Mouse (Mus musculus) G1E (cell line): Measurements from ENCODE around the gene Pus10. TPM values are rescaled to one million over a fixed set of nuclear protein-coding genes. Genes with fewer than 3 reads are reported as not detected.
A peak's percentile ranks its signal among the peaks of the same experiment; 100 is the strongest.

ENCODE experiments used
- ATAC-seq: 2 replicates; pipeline ENCODE4 v1.8.0; 2016; ENCODE audit warnings: mild to moderate bottlenecking; ENCODE audit not compliant: insufficient number of reproducible peaks, poor library complexity, low FRiP score, severe bottlenecking; ENCODE audit errors: extremely low read depth
- DNase-seq: peaks from one replicate; pipeline ENCODE4 v3.0.0; 2012; ENCODE audit warnings: low spot score
- H3K27me3 ChIP-seq: 2 replicates; pipeline ENCODE4 v1.6.1; 2012; ENCODE audit warnings: mild to moderate bottlenecking, low read length, inconsistent platforms; ENCODE audit not compliant: insufficient read depth
- H3K36me3 ChIP-seq: replicated peaks from 2 replicates; pipeline ENCODE3; 2012; ENCODE audit warnings: mild to moderate bottlenecking, inconsistent platforms
- H3K4me1 ChIP-seq: 2 replicates; pipeline ENCODE4 v1.6.1; 2012; ENCODE audit warnings: low read depth, low read length, inconsistent platforms, mixed read lengths; ENCODE audit not compliant: insufficient read depth
- H3K4me3 ChIP-seq: 2 replicates; pipeline ENCODE4 v1.5.1; 2012; ENCODE audit warnings: low read depth, mild to moderate bottlenecking, inconsistent platforms, low read length, moderate library complexity, mixed read lengths
- H3K9me3 ChIP-seq: replicated peaks from 2 replicates; pipeline ENCODE4 v1.6.1; 2012; ENCODE audit warnings: inconsistent platforms
- CTCF ChIP-seq: IDR thresholded peaks from 2 replicates; pipeline ENCODE4 v1.5.1; 2012; ENCODE audit warnings: low read depth, low read length, inconsistent platforms, mixed read lengths
- GATA1 ChIP-seq: IDR thresholded peaks from 2 replicates; pipeline ENCODE4 v1.6.1; 2012; ENCODE audit warnings: borderline replicate concordance, low read length, inconsistent platforms, mixed read lengths
- GATA2 ChIP-seq: IDR thresholded peaks from 2 replicates; pipeline ENCODE4 v1.6.1; 2012; ENCODE audit warnings: low read depth, low read length, inconsistent platforms, borderline replicate concordance
- POLR2AphosphoS5 ChIP-seq: IDR thresholded peaks from 2 replicates; pipeline ENCODE4 v1.6.1; 2012; ENCODE audit warnings: low read depth, low read length, inconsistent platforms; ENCODE audit not compliant: insufficient replicate concordance
- TAL1 ChIP-seq: conservative IDR thresholded peaks from 2 replicates; pipeline ENCODE4 v1.6.1; 2012; ENCODE audit warnings: low read depth, low read length, inconsistent platforms, mixed read lengths
- polyA plus RNA-seq: library from polyadenylated mRNA; stranded (reverse); fragments of >175 nt; gene quantifications from 2 replicates; pipeline ENCODE4 v1.2.3, GENCODE M21; 2012
- total RNA-seq, 2 experiments: library from RNA; stranded (forward) in 1 of 2; stranded (reverse) in 1 of 2; fragments of 200-1000 nt in 1 of 2; fragments of >200 nt in 1 of 2; fragmentation: Nextera tagmentation in 1 of 2; gene quantifications; 2 replicates each; pipeline ENCODE4 v1.2.3; 2014 to 2017

Gene Pus10
- total and polyA plus RNA-seq, 3 experiments, result 7.0 to 50.9 (median 50.6) TPM

DNA sequence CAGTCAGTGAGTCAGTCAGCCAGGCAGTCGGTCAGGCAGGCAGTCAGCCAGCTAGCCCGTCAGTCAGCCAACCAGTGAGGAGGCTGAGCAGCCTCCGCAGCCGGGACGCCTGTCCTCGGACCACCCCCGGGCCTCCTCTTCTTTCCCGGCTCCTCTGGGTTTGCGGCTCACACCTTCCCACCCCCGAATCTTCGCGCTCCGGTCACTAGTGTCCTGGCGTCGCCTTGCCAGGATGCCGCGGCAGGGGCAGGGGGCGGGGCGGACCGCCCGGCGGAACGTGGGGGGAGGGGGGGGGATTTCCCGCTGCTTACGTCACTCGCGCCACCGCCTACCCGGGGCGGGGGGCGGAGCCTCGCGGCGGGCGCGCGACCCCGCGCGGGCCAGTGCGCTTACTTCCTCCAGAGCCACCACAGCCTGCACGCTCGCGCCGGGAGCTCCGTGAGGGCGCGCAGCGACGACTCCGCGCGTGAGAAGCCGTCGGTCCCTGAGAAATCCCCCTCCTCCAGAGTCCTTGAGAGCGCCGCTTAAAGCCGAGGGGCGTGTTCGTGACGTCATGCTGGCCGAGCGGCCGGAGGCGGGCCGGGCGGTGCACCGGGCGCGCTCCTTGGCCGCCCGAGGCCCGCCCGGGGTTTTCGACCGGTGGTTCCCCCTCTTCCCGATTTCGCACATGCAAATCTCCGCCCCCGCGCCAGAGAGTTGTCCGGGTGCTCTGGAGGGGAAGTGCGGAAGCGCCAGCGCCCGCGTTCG, 105.5 kb downstream of the Pus10 start, which contains the start of gene Rel:
Gene Rel, minus strand, starts transcription at position 211 of the 747 bp plus-strand sequence.
- peak; percentile 50 for ATAC-seq
- peaks cover 20% of the 10 kb centered on the region for H3K4me1 ChIP-seq
- no peak for TF ChIP-seq POLR2AphosphoS5
- no peak for TF ChIP-seq GATA1
- no peak for TF ChIP-seq CTCF
- no peak for TF ChIP-seq GATA2
- TF ChIP-seq TAL1, result no peak
- H3K9me3 ChIP-seq, result peaks cover 4% of the 10 kb centered on the region
- peak; percentile 74 for DNase-seq
- no peaks in the 10 kb centered on the region for H3K36me3 ChIP-seq
- H3K27me3 ChIP-seq, result peaks cover 6% of the 10 kb centered on the region; the same call in 1 of the 2 replicates
- H3K4me3 ChIP-seq, result peak within 1 kb of the TSS; percentile 88

DNA sequence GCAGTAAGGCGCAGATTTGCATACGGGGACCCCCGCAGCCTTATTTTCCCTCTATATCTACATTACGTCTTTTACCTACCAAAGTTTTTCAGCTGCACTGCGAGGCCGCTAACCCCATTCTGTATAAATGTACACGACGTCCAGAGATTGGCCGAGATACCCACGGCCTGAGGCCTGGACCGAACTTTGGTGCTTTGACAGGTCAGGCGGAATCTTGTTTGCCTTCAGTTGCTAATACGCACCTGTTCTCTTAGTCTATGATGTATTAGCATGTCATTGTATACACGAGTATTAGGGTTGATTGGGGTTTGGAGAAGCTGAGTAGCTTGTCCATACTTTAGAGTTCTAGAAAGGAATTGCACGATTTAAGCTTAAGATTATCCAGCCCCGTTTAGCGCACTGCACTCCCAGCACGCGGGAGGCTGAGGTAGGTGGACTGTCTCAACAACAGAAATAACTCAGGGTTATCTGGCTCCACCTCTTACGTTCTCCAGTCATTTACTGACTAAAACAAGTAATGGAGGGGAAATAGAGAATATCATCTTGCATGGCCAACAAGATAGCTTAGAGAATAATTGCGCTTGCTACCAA, 106.1 kb downstream of the Pus10 start:
- TF ChIP-seq GATA2 (no peak), CTCF (no peak), TAL1 (no peak), GATA1 (no peak), POLR2AphosphoS5 (no peak)
- Histone ChIP-seq H3K4me1 (peaks cover 20% of the 10 kb centered on the region), H3K36me3 (no peaks in the 10 kb centered on the region), H3K27me3 (peaks cover 6% of the 10 kb centered on the region; the same call in 1 of the 2 replicates), H3K4me3 (peak overlapping the region; percentile 88), H3K9me3 (peaks cover 4% of the 10 kb centered on the region)
- DNase-seq (no peak), ATAC-seq (no peak)

DNA sequence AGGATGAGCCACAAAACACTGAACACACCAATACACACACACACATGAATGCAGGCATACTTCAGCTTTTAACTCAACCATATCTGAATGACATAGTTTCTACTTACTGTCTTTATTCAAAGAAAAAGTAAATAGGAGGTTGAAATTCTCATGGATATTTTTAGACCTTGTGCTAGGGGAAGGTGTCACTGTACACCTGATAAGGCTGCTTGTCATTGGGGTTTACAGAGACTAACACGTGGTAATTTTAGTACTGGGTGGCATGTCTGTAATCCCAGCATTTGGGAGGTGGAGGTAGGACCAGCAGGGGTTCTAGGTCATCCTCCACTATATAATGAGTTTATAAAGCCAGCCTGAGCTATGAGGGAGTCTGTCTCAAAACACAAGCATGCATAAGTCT, 107.0 kb downstream of the Pus10 start:
- Histone ChIP-seq H3K27me3 (peaks cover 8% of the 10 kb centered on the region; the same call in 1 of the 2 replicates), H3K4me1 (peaks cover 20% of the 10 kb centered on the region), H3K4me3 (no peak overlapping the region), H3K9me3 (peaks cover 4% of the 10 kb centered on the region), H3K36me3 (no peaks in the 10 kb centered on the region)
- DNase-seq (no peak), ATAC-seq (no peak)
- TF ChIP-seq POLR2AphosphoS5, result no peak

DNA sequence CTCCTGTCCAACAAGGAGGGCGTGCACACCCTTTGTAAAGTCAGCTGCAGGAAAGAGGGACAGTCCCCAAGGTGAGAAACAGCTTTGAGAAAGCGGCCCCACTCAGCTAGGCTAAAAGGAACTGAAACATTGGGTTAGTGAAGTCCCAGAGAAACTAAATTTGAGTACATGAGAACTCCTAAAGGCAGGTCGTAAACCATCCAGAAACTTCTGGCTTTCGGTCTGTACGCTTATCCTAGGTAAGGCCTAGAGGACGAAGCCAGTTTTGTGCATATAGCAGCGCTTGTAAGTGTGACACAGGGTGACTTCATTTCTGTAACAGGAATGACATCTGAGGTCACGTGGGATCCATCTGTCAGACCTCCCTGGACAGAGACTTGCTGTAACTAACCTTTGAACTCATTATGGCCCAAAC, 113.3 kb downstream of the Pus10 start:
- DNase-seq (no peak), ATAC-seq (no peak)
- no peak overlapping the region for H3K4me3 ChIP-seq

DNA sequence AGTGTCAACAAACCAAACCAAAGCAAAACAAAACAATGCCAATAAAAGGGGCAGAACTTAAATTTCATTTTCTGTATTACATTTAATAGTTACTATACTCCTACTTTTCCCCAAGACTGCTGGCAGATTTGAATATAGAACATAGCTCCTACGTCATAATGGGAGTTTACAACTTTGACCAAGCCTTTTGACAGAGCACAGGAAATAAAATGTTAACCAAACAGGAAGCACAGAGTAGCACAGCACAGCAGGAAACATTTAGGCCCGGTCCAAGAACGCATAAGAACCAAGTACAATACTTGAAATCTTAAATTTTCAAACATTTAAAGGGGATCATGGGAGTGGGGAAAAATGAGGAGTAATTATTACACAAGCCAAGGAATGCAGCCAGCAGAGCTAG, 116.6 kb downstream of the Pus10 start:
- DNase-seq, result no peak
- TF ChIP-seq CTCF, result no peak
- no peak for TF ChIP-seq TAL1
- no peak for TF ChIP-seq GATA2
- no peak for TF ChIP-seq POLR2AphosphoS5
- TF ChIP-seq GATA1, result no peak
- Histone ChIP-seq H3K4me3 (no peak overlapping the region), H3K9me3 (no peaks in the 10 kb centered on the region), H3K27me3 (peaks cover 14% of the 10 kb centered on the region), H3K36me3 (no peaks in the 10 kb centered on the region), H3K4me1 (no peaks in the 10 kb centered on the region)
- no peak for ATAC-seq

More for the DNA sequence above, 113.3 kb downstream of the Pus10 start:
- H3K9me3 ChIP-seq, result no peaks in the 10 kb centered on the region
- TF ChIP-seq POLR2AphosphoS5 (no peak), GATA2 (no peak), GATA1 (no peak), CTCF (no peak), TAL1 (no peak)
- H3K36me3 ChIP-seq, result no peaks in the 10 kb centered on the region
- peaks cover 12% of the 10 kb centered on the region for H3K27me3 ChIP-seq
- no peaks in the 10 kb centered on the region for H3K4me1 ChIP-seq

Other genes starting within 250 kb of the Pus10 start
- 36.6 and 37.0 TPM in 2 replicates for gene Ahsa2, start 167.6 kb upstream of the Pus10 start, total RNA-seq (2014; fragmentation: Nextera tagmentation)
- 36.0 and 42.4 TPM in 2 replicates for gene Ahsa2, start 167.6 kb upstream of the Pus10 start, total RNA-seq (2017)
- 13.2 and 14.0 TPM in 2 replicates for gene Ahsa2, start 167.6 kb upstream of the Pus10 start, polyA plus RNA-seq
- gene 1700093K21Rik, start 144.5 kb upstream of the Pus10 start, total RNA-seq (2014; fragmentation: Nextera tagmentation), result not detected in 2 replicates
- gene 1700093K21Rik, start 144.5 kb upstream of the Pus10 start, total RNA-seq (2017), result not detected in 2 replicates
- gene 1700093K21Rik, start 144.5 kb upstream of the Pus10 start, polyA plus RNA-seq, result not detected in 2 replicates
- 42.1 and 50.9 TPM in 2 replicates for gene 0610010F05Rik, start 32.0 kb upstream of the Pus10 start, total RNA-seq (2014; fragmentation: Nextera tagmentation)
- 36.5 and 43.9 TPM in 2 replicates for gene 0610010F05Rik, start 32.0 kb upstream of the Pus10 start, total RNA-seq (2017)
- gene 0610010F05Rik, start 32.0 kb upstream of the Pus10 start, polyA plus RNA-seq, result 3.3 and 5.5 TPM in 2 replicates
- gene Pex13, start 285 bp downstream of the Pus10 start, total RNA-seq (2014; fragmentation: Nextera tagmentation), result 26.7 and 35.2 TPM in 2 replicates
- 16.4 and 18.1 TPM in 2 replicates for gene Pex13, start 285 bp downstream of the Pus10 start, total RNA-seq (2017)
- gene Pex13, start 285 bp downstream of the Pus10 start, polyA plus RNA-seq, result 16.3 and 16.7 TPM in 2 replicates
- gene Rel, start 105.3 kb downstream of the Pus10 start, total RNA-seq (2014; fragmentation: Nextera tagmentation), result 18.0 and 20.5 TPM in 2 replicates
- gene Rel, start 105.3 kb downstream of the Pus10 start, total RNA-seq (2017), result 5.8 and 7.4 TPM in 2 replicates
- gene Rel, start 105.3 kb downstream of the Pus10 start, polyA plus RNA-seq, result 0.52 and 0.60 TPM in 2 replicates
- gene Papolg, start 229.6 kb downstream of the Pus10 start, total RNA-seq (2014; fragmentation: Nextera tagmentation), result 49.4 and 51.7 TPM in 2 replicates
- 25.2 and 29.4 TPM in 2 replicates for gene Papolg, start 229.6 kb downstream of the Pus10 start, total RNA-seq (2017)
- gene Papolg, start 229.6 kb downstream of the Pus10 start, polyA plus RNA-seq, result 0.81 and 1.3 TPM in 2 replicates